Mouse (Mus musculus) natural killer cell, adult 2 months (primary cell): Measurements from ENCODE around the gene St6galnac5.

Source experiments
- DNase-seq, 2 experiments: peaks; one replicate each; pipeline ENCODE4 v3.0.0; 2022; ENCODE audit warnings: low spot score in 2 of 2

Gene St6galnac5

DNA sequence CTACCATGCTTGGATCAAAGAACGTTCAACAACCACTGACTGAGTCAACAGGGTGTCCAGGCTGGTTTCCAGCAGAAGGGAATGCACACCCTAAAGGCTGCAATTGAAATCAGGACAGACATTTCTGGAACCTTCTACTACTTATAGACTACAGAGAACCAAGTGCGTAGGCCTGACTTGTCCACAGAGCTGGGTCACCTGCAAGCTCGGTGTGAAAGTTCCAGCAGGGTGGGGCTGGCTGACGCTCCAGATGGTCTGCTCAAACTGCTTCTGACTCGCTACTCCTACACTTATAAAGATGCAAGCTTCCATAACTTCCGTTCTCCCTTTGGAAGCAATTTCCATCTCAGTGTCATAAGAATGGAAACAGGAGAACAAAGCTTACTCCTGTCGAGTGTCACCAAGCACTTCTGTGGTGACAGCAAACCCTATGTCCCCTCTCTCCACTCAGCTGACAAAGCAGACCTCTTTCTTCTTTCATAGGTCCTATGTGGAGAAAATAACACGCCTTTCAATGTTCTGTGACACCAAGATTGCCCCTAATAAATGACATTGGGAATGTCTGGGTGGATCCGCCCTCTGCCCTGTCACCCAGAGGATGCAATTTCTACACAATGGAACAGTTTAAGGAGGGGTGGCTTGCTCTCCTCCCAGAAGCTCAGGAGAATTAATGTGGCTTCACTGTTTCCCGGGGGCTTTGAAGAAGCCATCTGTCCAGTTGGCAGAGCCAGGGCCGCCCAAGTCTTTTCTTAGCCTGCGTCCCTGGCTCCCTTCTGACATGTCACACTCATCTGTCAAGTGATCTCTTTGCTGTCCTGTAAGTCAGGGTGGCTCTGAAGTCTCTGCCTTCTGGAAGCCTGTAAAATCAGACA is 114.2 kb downstream of the St6galnac5 start:
- DNase-seq, result no peak

DNA sequence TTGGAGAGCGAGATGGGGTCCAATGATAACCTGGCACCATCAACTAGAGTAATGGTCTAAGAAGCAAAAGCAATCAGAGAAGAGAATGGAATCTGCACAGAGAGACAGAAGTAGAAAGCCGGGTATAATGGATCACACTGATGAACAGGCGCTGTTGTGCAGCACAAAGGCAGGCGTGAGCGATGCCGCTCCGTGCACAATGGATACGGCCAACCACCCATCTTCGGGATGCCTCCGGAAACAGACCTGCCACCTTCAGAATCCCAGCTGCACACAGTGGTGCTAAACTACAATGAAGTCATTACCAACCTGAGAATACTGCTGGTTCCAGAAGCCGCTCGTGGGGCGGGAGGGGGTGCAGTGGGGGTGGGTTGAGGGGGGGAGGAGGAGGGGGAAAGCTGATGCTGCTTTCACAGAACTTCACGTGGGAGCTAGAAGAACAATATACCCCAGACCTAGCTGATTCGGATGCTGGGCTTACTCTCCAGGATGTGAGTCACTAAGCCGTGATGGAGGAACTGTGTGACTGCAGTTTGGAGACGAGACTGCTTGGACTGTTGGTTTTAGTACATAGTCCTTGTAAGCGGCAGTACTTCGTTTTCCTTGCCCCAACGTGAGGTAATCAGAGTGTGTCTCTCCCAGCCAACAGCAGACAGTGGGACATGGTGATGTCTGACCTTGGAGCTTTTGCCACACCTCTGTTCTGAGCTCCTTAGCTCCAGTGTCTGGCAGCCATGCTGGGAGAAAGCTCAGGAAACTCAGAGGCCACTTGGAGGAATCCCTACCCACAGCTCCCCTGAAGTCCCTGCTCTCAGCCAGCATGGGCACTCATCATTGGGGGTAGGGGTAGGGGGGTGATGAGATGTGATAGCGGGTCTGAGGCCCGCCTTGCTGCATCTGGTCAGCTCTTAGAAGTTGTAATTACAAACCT is 115.7 kb downstream of the St6galnac5 start:
- no peak for DNase-seq

DNA sequence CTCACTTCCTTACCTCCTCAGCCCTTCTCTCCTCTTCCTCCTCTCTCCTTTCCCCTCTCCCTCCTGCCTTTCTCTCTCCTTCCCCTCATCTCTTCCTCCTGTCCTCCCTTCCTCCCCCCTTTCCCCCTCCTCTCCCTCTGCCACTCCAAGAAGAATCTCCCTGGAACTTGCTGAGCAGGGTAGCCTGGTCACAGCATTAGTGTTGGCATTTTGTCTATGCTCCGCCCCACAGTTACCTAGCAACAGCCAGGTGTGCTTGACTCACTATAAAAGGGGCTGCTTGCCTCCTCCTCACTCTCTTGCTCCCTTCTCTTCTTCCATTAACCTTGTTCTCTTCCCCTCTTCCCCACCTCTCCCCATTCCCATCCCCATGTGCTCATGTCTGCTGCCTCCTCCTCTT is 120.1 kb downstream of the St6galnac5 start:
- no peak for DNase-seq

DNA sequence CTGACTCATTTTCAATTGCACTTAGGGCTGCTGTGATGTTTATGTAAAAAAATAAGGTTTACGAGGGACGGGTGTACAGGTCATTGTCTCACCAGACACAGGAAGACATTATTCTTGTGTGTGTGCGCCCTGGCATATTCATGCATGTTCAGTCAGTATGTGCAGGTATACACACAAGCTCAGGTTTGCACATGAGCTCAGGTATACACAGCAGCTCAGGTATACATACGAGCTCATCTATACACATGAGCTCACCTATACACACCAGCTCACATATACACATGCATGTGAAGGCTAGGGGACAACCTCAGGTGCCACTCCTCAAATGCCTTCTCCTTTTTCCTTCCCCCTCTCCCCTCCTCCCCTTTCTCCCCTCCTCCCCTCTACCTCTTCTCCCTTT is 120.6 kb downstream of the St6galnac5 start:
- DNase-seq, result no peak

DNA sequence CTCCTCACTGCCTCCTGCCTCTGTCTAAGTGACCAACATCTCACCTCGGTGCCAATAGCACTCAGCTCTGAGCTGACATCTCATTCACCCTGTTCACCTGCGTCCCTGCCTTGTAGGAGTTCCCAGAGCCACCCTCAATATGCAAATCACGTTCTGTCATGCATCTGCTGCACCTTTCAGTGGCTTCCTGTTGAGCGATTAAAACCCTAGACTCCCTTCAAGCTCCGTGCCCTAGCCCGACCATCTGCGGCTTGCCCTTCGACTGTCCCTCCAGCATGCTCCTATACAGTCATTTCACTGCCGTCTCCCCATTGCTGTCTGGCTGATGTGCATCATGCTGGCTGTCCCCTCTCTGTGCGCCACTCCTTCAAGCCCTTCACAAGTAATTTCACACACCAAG is 126.0 kb downstream of the St6galnac5 start:
- DNase-seq, result no peak

DNA sequence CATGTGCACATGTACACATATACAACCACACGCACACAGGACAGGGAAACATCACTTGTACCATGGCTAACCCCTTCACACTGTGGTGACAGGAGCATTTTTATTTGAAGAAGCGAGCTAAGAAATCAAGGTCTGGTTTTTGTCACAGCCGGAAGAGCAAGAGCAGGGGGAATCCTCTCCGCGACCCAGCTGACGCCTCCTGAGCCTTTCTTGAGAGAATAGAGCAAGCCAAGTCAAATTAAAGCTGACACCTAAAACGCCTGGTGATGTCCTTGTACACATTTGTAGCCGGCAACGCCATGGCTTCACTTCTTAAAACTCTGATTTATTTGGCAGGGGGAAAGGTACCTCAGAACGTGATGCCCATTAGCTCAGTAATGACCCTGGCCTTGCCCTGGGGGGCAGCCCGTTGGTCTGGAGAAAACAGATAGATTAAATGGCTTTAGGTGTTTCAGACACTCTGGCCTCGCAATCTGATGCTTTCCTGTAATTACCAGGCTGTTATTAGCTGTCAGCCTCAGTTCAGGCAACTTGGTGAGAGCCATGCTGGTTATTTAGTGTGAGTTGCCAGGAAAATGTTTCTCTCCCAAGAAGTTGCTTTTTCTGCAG is 126.9 kb downstream of the St6galnac5 start:
- DNase-seq, result no peak

DNA sequence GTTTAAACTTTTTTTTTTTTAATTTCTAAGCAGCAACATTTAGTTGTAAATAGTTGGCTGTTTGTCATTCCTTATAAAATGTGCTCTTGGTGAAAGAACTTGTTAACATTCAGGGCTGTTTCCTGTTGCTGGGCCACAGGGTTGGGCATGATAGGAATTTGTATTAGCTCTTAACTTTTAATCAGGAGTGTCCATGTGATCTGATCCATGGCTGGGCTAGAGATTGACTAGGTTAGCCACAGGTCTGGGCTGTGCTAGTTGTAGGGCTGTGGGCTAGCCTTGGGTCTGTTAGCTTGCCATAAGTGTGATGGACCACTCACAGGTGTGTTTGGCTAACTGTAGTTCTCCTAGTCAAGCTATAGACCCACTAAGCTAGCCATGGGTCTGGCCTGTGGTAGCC is 138.1 kb downstream of the St6galnac5 start:
- no peak for DNase-seq

DNA sequence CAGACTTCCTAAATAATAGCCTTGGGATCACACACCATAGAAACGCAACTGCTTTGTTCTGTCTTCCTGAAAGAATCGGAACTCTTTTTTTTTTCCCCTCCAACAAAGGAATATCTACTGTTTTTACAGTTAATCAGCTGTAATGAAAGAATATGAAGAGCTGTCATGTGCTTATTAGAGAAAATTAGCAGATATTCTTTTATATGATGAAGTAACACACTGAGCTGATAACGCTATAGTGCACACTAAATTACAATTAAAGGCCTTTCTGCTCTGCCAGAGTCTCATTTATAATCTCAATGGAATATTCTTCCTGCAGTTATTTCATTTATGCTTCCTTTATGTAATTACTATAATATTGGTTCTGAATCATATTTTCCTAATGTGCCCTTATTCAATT is 139.4 kb downstream of the St6galnac5 start:
- DNase-seq, result no peak

DNA sequence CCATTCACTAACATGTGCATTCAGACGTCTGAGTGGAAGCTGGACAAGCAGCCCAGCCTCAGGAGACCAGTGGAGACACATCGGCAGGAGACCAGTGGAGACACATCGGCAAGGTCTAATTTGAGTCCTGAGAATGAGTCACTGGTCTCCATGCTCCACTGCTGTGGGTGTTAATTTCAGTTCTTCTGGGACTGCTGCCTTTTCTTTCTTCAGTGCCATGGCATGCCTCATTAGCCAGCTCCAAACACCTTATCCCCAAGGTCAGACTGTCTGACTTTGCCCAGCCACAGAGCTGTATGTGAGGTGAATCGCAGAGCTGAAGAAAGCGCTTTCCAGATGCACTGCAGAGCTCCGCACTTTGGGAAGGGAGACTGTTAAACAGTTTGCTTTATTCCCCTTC is 140.8 kb downstream of the St6galnac5 start:
- DNase-seq, result no peak

DNA sequence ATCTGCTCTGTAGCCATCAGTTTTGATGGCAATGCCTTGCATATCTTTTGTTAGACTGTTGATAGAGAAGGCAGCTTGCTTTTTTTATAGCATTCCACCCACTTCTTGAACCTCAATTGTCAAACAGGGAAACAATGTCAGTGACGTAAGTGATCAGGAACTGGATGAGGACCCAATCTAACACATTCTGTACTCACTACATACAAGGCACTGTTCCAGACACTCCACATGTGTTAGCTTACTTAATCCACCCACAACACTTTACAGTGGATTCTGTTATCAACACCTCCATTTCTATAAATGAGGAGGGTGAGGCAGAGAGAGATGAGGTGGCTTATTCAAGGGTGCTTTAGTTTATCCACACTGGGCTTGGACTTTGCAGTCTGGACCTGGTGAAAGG is 144.1 kb downstream of the St6galnac5 start:
- DNase-seq, result no peak

DNA sequence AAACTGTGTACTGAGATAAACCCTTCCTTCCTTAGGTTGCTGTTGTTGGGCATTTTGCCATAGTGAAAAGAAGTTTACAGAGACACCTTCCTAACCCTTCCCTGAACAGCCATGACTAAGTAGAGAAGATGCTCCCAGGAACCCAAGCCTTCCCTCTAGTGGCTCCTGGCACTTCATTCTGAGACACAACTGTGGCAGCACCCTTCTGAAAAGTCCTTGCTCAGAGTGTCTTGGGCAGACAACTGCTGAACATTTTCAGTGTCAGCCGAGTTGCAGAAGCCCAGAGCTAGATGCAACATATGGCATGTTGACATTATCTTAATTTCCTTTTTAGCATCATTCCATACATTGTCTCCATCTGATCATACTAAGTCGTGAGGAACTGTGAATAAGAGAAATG is 144.6 kb downstream of the St6galnac5 start:
- no peak for DNase-seq

DNA sequence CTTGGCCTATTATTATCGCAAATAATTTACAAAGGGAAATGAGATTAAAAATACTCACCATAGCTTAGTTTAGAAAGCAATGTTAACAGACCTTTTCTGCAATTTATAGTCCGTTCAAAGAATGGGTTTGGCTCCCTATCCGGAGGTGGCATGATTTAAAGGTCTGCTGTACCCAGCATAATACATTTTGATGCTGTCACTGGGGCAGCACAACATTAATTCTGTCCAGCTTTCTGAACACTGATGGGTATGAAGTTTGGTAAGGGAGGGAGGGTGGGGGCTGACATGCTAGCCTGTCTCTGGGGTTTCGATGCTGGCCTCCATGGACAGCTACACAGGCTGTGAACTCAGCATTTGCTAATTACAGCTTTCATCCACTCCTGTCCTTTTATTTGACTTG is 149.6 kb downstream of the St6galnac5 start:
- no peak for DNase-seq

DNA sequence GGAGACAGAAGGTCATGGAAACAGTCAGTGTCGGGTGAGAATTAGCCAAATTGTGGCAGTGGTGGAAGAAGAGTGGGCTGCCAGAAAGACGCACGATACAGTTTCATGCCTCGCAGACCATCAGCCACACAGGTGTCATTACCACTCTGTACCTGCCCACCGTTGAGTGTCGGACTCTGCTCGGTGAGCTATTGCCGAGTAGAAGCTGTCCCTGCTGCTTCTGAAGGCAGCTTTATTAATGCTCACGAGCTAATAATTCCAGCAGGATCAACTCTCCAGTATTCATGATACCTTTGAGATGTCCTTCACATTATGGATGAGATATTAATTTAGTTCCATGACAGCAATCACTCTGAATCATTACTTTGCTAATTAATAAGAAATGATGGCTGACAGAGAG is 150.1 kb downstream of the St6galnac5 start:
- no peak for DNase-seq

DNA sequence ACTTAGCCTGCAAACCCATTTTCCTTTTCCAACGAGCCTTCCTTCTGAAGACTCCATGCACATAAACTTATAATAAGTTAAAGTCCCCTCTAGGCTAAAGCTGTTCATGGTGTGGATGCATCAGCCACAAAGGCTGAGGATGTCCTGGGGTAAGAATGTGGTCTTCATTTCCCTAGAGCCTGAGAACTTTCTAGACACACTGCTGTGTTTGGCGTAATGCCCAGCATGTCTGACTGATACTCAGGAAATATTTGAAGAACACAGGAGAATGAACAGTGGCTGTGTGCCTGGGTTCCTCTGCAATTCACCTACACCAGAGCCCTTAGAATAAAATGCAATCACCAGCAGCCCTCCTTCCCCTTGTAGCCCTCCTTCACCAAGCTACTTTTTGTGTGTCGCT is 150.7 kb downstream of the St6galnac5 start:
- DNase-seq, result no peak

DNA sequence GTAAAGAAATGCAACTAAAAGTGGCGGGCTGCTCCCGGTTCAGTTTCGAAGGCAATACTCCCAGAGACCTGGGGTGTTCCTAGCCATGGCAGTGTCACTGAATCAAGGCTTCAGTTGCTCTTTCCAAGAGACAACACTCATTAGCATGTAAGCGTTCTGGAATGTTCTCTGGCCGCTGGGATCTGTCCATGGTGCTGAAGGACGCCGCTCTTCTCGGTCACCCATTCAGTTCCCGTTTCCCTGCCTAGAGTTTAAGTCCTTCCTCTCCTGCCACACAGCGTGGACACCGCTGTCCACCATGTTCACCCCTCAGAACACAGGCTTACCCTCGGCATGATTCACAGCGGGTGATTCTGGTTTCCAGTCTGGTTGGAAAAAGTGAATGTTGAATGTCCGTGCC is 160.8 kb downstream of the St6galnac5 start:
- no peak for DNase-seq

DNA sequence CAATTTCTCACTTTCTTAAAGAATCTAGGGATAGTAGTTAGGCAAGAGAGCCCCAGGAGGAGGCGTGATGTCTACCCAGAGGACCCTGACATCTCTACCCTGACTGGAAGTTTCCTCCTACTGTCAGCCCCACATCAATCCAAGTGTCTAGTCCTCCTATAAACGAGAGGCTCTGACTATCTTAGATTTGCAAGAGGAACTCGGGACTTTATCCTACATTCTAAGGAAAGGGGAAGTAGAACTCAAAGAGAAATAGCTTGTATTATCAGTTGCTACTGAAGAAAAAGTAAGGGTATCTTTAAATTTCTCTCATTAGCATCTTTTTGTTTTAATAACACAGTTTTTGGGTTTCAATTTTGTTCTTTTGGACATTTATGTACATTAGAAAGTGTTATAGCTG is 161.6 kb downstream of the St6galnac5 start:
- no peak for DNase-seq

DNA sequence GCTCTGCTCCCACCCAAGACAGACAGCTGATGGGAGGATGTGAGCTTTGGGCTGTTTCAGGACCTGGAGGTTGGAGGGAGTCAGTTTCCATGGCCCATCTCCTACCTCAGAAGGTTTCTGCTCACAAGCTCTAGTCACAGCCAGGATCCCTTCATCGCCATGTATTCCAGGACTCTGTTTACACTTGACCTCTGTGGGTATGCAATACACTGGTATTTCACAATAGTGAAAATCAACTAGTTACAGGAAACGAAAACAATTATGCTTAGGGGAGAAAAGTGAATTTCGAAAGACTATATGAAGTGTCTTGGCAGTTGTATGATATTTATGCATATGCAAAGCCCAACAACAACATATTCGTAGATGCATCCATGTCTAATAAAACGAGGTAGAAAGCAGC is 166.9 kb downstream of the St6galnac5 start:
- no peak for DNase-seq

DNA sequence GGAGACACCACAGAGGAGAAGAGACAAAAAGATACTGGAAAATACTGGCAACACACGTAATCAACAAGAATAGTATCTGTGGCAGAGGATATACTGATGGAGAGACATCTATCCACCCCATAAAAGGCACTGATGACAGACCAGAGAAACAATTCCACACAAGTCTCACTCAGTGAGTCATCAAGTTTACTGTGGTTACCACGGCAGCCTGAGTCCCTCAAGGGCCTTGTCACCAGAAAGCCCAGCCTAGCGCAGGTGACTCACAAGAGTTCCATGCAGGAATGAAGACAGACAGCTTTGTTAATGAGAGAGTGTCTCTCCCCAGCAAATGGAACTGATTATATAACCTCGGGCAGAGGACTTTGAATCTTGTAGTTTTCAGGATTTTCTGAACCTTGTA is 168.1 kb downstream of the St6galnac5 start:
- no peak for DNase-seq

DNA sequence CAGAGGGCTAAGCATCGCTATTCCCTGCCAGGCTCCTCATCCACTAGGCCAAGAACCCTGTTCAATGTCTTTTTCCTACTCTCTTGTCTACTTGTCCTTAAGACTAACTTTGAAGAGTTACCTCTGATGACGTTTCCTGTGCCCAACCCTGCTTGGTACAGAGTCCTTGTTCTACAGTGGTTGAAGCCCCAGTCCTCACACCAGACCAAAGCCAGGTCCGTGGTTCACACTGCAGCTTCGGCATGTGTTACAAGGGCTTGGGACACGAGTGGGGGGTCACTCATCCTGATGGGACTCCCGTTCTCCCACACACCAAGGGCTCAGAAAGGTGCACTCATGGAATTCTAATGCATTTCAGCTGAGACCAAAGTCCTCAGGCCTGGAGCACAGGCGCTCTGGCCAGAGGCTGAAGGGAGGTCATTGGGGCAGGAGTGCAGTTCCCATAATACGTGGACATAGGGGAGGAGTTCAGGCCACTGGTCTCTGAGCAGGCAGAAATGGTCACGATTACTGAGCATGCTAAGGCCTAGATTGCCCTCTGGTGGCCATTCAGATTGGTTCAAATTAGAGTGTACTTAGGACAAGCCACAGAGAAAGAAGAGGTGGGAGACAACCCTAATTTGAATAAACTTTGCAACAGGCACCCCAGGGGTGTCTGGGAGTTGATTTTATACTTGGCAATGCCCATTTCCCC is 182.2 kb downstream of the St6galnac5 start:
- no peak for DNase-seq

DNA sequence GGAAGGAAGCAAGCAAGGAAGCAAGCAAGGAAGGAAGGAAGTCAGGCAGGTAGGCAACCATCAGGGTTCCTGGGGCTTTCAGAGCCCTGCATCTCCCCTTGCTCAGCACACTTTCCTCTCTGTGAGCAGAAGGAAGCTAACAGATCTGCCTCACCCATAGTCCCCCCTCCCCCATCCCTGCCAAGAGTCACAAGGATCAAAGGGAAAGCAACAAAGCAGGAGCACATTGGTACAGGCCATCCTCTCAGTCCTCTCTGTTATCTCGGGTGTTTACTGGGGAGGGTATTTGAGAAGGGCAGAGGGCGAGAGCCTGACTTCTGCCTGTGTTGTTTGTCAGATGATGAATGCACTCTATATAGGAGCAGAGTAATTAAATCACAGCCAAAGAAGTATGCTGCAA is 184.7 kb downstream of the St6galnac5 start:
- no peak for DNase-seq

DNA sequence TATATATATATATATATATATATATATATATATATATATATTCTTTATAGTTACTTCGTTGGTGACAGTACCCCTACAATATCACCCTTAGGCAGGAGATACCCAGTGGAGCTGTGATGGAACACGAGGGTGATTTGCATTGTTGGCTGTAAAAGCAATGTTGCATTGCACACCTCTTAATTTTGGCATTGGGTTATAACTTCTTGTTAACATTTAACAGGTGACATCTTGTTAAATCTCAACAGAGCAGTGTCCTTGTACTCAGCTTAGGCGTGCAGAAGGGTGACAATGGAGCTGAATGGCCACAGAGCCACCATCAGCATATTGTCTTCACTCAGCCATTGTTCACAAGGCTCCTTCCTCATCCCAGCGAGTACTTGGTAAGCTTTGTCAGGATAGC is 185.8 kb downstream of the St6galnac5 start:
- no peak for DNase-seq

DNA sequence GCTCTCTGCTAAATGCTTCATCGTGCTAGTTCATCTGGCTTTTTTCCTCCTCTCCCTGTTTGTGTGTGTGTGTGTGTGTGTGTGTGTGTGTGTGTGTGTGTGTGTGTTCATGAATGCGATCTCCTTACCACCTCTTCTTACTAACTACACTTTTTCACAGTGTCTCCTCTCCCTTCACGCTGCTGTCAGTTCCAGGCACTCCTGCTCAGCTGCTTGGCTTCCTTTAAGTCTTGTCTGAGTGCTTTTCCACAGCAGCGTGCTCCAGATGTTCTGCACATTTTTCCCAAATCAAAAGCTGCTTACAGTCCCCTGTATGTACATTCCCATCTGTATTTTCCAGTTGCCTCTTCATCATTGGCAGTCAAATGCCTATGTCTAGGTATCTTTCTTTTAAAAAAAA is 189.0 kb downstream of the St6galnac5 start:
- no peak for DNase-seq
